10 mouse cellular contexts compared by ENCODE assay signal in genomic region chr11:116812793-116813529, GRCm38 (mm10). TPM values are rescaled to one million over a fixed set of nuclear protein-coding genes. Genes with fewer than 3 reads are reported as not detected.
DNase-seq lines count a peak whose midpoint lies in the region.
"Had no signal": no experiment of that assay in that cellular context is flagged by ENCODE, and none has a peak within 500 bp of the region (broad histone marks: within the 10 kb centered on the region; RNA-seq: fewer than 3 reads in every experiment).

No protein-coding gene starts in this region.

- peak; percentile 58 for DNase-seq in gastrocnemius, postnatal 25 days
- no peak for DNase-seq in gastrocnemius, adult 18-20 months (ENCODE audit: low spot score)
- DNase-seq in embryo, embryonic 10.5 days (ENCODE audit: low spot score): peak; percentile 74
- peak; percentile 61 to 63 for DNase-seq in heart, postnatal 14 days
- peak; percentile 54 to 78 for DNase-seq in lung, postnatal 4 days
- DNase-seq in left cerebral cortex, postnatal 25 days (ENCODE audit: low spot score in 2 of 2): no peak
- no peak for DNase-seq in adrenal gland, postnatal 4 days (ENCODE audit: low spot score in 2 of 2)
- no peak for DNase-seq in B cell, adult 2 months

- intact Hi-C loops in heart, postnatal 14 days (cut with DNase I): no loop called here
- intact Hi-C loops in left cerebral cortex, postnatal 25 days (cut with DNase I): no loop called here

RNA-seq across cellular contexts. Expression of gene Mxra7, which starts 14.9 kb away (rescaled TPM):
- total RNA-seq in gastrocnemius, postnatal 25 days (2021): 10 to 100 TPM; 13.2 to 14.7 TPM
- total RNA-seq in gastrocnemius, adult 18-20 months (2021): 1 to 10 TPM; 5.2 to 8.2 TPM
- total RNA-seq in heart, postnatal 14 days (2021): 10 to 100 TPM; 27.7 to 32.1 TPM
- total RNA-seq in left cerebral cortex, postnatal 25 days (2021): 10 to 100 TPM; 10.4 to 15.9 TPM
- 10 to 100 TPM; 53.5 to 64.9 TPM for total RNA-seq in adrenal gland, postnatal 4 days (2021)
- total RNA-seq: CH12.LX; neutrophil, adult 5-6 weeks had no signal

RNA-seq across cellular contexts. Expression of gene Mettl23, which starts 30.1 kb away (rescaled TPM):
- total RNA-seq in gastrocnemius, postnatal 25 days (2021): 10 to 100 TPM; 33.1 to 36.7 TPM
- 10 to 100 TPM; 40.1 to 41.4 TPM for total RNA-seq in gastrocnemius, adult 18-20 months (2021)
- 10 to 100 TPM; 37.3 to 37.8 TPM for total RNA-seq in heart, postnatal 14 days (2021)
- total RNA-seq in left cerebral cortex, postnatal 25 days (2021): 10 to 100 TPM; 28.6 to 29.7 TPM
- total RNA-seq in adrenal gland, postnatal 4 days (2021): 10 to 100 TPM; 34.1 to 34.2 TPM

RNA-seq across cellular contexts. Expression of gene Jmjd6, which starts 30.3 kb away (rescaled TPM):
- 10 to 100 TPM; 20.6 to 22.1 TPM for total RNA-seq in gastrocnemius, postnatal 25 days (2021)
- total RNA-seq in gastrocnemius, adult 18-20 months (2021): 10 to 100 TPM; 18.4 to 28.1 TPM
- 10 to 100 TPM; 34.4 to 37.3 TPM for total RNA-seq in heart, postnatal 14 days (2021)
- 10 to 100 TPM; 34.0 TPM for total RNA-seq in left cerebral cortex, postnatal 25 days (2021)
- total RNA-seq in adrenal gland, postnatal 4 days (2021): 10 to 100 TPM; 38.6 to 39.2 TPM

RNA-seq across cellular contexts. Expression of gene St6galnac1, which starts 37.7 kb away (rescaled TPM):
- not detected for total RNA-seq in gastrocnemius, postnatal 25 days (2021)
- not detected for total RNA-seq in gastrocnemius, adult 18-20 months (2021)
- not detected for total RNA-seq in heart, postnatal 14 days (2021)
- total RNA-seq in left cerebral cortex, postnatal 25 days (2021): not detected
- under 1 TPM; 0.17 to 0.37 TPM for total RNA-seq in adrenal gland, postnatal 4 days (2021)
- total RNA-seq: CH12.LX had no signal

RNA-seq across cellular contexts. Expression of gene Mfsd11, which starts 39.3 kb away (rescaled TPM):
- total RNA-seq in gastrocnemius, postnatal 25 days (2021): 10 to 100 TPM; 21.3 to 23.5 TPM
- total RNA-seq in gastrocnemius, adult 18-20 months (2021): 10 to 100 TPM; 19.1 to 26.2 TPM
- total RNA-seq in heart, postnatal 14 days (2021): 10 to 100 TPM; 39.8 to 40.4 TPM
- total RNA-seq in left cerebral cortex, postnatal 25 days (2021): 10 to 100 TPM; 35.2 to 49.6 TPM
- 10 to 100 TPM; 40.9 to 43.9 TPM for total RNA-seq in adrenal gland, postnatal 4 days (2021)

Comparison
In these comparisons a context has a peak if more than half of its experiments do, and no peak if none do; other contexts are left out.
1. DNase-seq: peak in gastrocnemius, postnatal 25 days (single experiment), embryo, embryonic 10.5 days (single experiment), heart, postnatal 14 days (2 of 2) and lung, postnatal 4 days (2 of 2); none in gastrocnemius, adult 18-20 months (single experiment), left cerebral cortex, postnatal 25 days (0 of 2), adrenal gland, postnatal 4 days (0 of 2) and B cell, adult 2 months (0 of 2).